Mouse (Mus musculus) limb, embryonic 14.5 days (tissue): ENCODE results near the gene Jsrp1. TPM values are rescaled to one million over a fixed set of nuclear protein-coding genes. Genes with fewer than 3 reads are reported as not detected.

ENCODE experiments used
- ATAC-seq: fragments of 200-750 bp; cut with Nextera tagmentation; 2 replicates; pipeline ENCODE4 v1.8.0; 2017; ENCODE audit warnings: low read depth, moderate number of reproducible peaks, moderate TSS enrichment; ENCODE audit not compliant: low FRiP score
- DNase-seq: peaks from one replicate; pipeline ENCODE4 v3.0.0-alpha.2; 2015; ENCODE audit warnings: low spot score
- H3K27ac ChIP-seq: fragments of 300-500 bp; sonication (generic); replicated peaks from 2 replicates; pipeline ENCODE4 v1.5.1; 2014; ENCODE audit warnings: low read depth, mild to moderate bottlenecking, low read length, moderate library complexity, mixed read lengths
- H3K27me3 ChIP-seq: fragments of 300-500 bp; sonication (generic); 2 replicates; pipeline ENCODE4 v1.6.1; 2014; ENCODE audit warnings: low read length, mixed read lengths; ENCODE audit not compliant: control insufficient read depth, insufficient read depth
- H3K36me3 ChIP-seq: fragments of 300-500 bp; sonication (generic); 2 replicates; pipeline ENCODE4 v1.6.1; 2014; ENCODE audit warnings: mild to moderate bottlenecking, low read length, moderate library complexity, mixed read lengths; ENCODE audit not compliant: control insufficient read depth, insufficient read depth
- H3K4me1 ChIP-seq: fragments of 300-500 bp; sonication (generic); 2 replicates; pipeline ENCODE4 v1.6.1; 2014; ENCODE audit warnings: antibody characterized with exemption, low read length, mixed read lengths; ENCODE audit not compliant: control insufficient read depth, insufficient read depth
- H3K4me2 ChIP-seq: fragments of 300-500 bp; sonication (generic); replicated peaks from 2 replicates; pipeline ENCODE4 v1.6.1; 2014; ENCODE audit warnings: low read depth, mild to moderate bottlenecking, low read length, moderate library complexity; ENCODE audit not compliant: severe bottlenecking
- H3K4me3 ChIP-seq: fragments of 300-500 bp; sonication (generic); replicated peaks from 2 replicates; pipeline ENCODE4 v1.5.1; 2014; ENCODE audit warnings: low read length
- H3K9ac ChIP-seq: fragments of 300-500 bp; sonication (generic); 2 replicates; pipeline ENCODE4 v1.6.1; 2014; ENCODE audit warnings: mild to moderate bottlenecking, low read depth, low read length, moderate library complexity; ENCODE audit not compliant: severe bottlenecking
- H3K9me3 ChIP-seq: fragments of 300-500 bp; sonication (generic); 2 replicates; pipeline ENCODE4 v1.6.1; 2016; ENCODE audit warnings: low read length; ENCODE audit not compliant: control insufficient read depth
- POLR2A ChIP-seq: fragments of 200-500 bp; IDR thresholded peaks from 2 replicates; pipeline ENCODE4 v1.8.0; 2012; ENCODE audit warnings: inconsistent platforms, mild to moderate bottlenecking, moderate library complexity, borderline replicate concordance; ENCODE audit not compliant: insufficient read depth, insufficient read length; ENCODE audit errors: extremely low read depth
- WGBS: fragments of 180-500 bp; shearing (Covaris S2); extraction: QIAGEN DNeasy Blood & Tissue Kit; methylation state at CpG from one replicate; pipeline ENCODE4 v1.1.7; 2014; 5-methylcytosine and 5-hydroxymethylcytosine counted together
- microRNA counts: library from miRNA; unstranded; fragments of <30 nt; microRNA quantifications from one replicate; lab custom pipeline; 2016
- microRNA-seq: library from miRNA; unstranded; fragments of <30 nt; microRNA quantifications from one replicate; pipeline ENCODE4, GENCODE M21; 2016
- polyA plus RNA-seq, 2 experiments: library from polyadenylated mRNA; depleted of rRNA in 1 of 2; stranded (reverse) in 1 of 2; unstranded in 1 of 2; fragments of >200 nt; fragmentation: Nextera tagmentation in 1 of 2; extraction: Ambion mirVana in 1 of 2; gene quantifications; 2 replicates each; pipeline versions ENCODE4 v1.2.1 to v1.2.3; 2012 to 2014

Gene Jsrp1
- polyA plus RNA-seq, 2 experiments, result 6.1 to 12.1 TPM

DNA sequence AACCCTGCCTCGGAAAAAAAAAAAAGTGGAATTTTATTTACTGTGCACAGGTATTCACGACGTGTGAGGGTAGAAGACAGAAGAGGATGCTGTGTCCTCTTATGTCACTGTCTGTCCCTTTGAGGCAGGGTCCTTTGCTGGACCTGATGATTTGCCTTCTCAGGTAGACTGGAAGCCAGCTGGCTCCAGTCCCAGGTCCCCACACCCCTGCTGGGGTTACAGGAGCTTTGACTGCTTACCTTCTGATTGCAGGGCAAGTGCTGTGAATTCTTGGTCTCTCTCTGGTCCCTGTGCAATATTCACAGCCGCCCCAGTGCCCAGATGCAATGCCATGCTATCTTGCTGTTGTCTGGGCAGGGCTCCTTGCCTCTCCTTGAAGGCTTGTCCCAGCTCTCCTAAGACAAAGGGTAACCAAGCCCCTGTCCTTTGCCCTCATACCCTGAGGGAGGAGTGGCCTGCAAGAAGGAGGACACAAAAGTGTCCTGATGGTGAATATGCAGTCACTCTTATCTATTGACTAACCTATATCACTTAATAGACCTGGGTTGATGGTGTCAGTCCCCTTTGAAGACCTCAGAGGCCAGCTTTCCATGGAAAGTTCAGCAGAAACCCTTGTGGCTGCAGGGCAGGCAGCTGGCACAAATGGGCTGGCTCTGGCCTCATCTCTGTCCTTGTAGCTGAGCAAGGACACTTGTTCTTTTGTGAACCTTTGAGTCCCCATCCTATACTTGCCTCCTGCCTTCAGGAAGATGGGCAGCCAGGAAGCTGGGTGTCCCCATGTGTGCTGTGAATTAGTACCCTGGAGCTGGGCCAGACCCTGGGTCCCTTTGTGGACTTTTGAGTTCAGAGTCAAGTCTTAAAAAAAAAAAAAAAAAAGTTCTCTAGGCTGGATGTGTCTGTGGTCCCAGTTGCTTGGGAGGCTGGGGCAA, 52.4 kb downstream of the Jsrp1 start:
- TF ChIP-seq POLR2A, result no peak
- H3K9ac ChIP-seq, result no peak overlapping the region

DNA sequence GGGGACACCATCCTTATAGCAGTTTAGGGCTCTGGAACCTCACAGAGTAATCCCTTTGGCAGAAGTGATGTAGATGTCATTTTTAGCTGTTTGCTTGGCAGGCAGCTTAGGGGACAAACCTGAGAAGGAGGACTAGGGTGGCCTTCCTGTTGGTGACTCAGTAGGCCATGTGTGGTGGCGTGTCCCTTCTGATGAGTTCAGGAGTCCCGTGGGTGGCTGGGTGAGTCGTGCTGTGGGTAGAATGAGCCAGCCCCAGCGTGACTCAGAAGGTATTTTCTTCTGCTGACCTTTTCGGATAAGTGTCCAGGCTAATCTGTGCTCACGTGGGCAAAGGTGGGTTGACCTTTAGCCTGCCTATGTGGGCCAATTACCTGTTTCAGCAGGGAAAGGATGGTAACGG, 54.6 kb downstream of the Jsrp1 start:
- no peaks in the 10 kb centered on the region for H3K36me3 ChIP-seq
- WGBS, result 82% methylated on average over 7 of the region's 7 CpGs
- no peak for TF ChIP-seq POLR2A
- H3K4me1 ChIP-seq, result peaks cover 21% of the 10 kb centered on the region
- no peak overlapping the region for H3K4me2 ChIP-seq
- no peak overlapping the region for H3K9ac ChIP-seq
- H3K4me3 ChIP-seq, result no peak overlapping the region
- DNase-seq, result no peak
- no peaks in the 10 kb centered on the region for H3K9me3 ChIP-seq
- ATAC-seq, result no peak
- H3K27me3 ChIP-seq, result no peaks in the 10 kb centered on the region
- no peak overlapping the region for H3K27ac ChIP-seq

More for the DNA sequence above, 52.4 kb downstream of the Jsrp1 start:
- ATAC-seq, result no peak
- no peak overlapping the region for H3K4me3 ChIP-seq
- H3K4me2 ChIP-seq, result no peak overlapping the region
- 84% methylated on average over 4 of the region's 4 CpGs for WGBS
- no peak overlapping the region for H3K27ac ChIP-seq
- peaks cover 17% of the 10 kb centered on the region for H3K36me3 ChIP-seq
- H3K4me1 ChIP-seq, result peaks cover 21% of the 10 kb centered on the region
- no peaks in the 10 kb centered on the region for H3K27me3 ChIP-seq
- no peak for DNase-seq
- H3K9me3 ChIP-seq, result no peaks in the 10 kb centered on the region

MicroRNAs encoded within 50 kb of the gene (microRNA counts, 519-probe panel; counts per million panel counts)
- microRNA mmu-miR-1982 (lab: Ali Mortazavi, UCI), result not detected

Small RNAs within 50 kb of the gene (microRNA-seq; reads per million reads assigned to microRNA genes)
- gene Mir1982, result 2.7 reads per million, percentile 5 among the genes with 10 or more reads in this experiment

Other genes with a start within 250 kb of the Jsrp1 start
- 18.9 and 26.9 TPM in 2 replicates for gene Klf16, start 236.2 kb downstream of the Jsrp1 start, polyA plus RNA-seq (2012; rRNA removed)
- gene Klf16, start 236.2 kb downstream of the Jsrp1 start, polyA plus RNA-seq (2014; fragmentation: Nextera tagmentation; extraction: Ambion mirVana), result 11.0 and 11.5 TPM in 2 replicates
- 116 and 173 TPM in 2 replicates for gene Abhd17a, start 223.2 kb downstream of the Jsrp1 start, polyA plus RNA-seq (2012; rRNA removed)
- gene Abhd17a, start 223.2 kb downstream of the Jsrp1 start, polyA plus RNA-seq (2014; fragmentation: Nextera tagmentation; extraction: Ambion mirVana), result 129 and 132 TPM in 2 replicates
- 83.1 and 107 TPM in 2 replicates for gene Scamp4, start 210.6 kb downstream of the Jsrp1 start, polyA plus RNA-seq (2012; rRNA removed)
- gene Scamp4, start 210.6 kb downstream of the Jsrp1 start, polyA plus RNA-seq (2014; fragmentation: Nextera tagmentation; extraction: Ambion mirVana), result 91.4 and 104 TPM in 2 replicates
- 16.8 and 29.2 TPM in 2 replicates for gene Adat3, start 210.6 kb downstream of the Jsrp1 start, polyA plus RNA-seq (2012; rRNA removed)
- gene Adat3, start 210.6 kb downstream of the Jsrp1 start, polyA plus RNA-seq (2014; fragmentation: Nextera tagmentation; extraction: Ambion mirVana), result 5.6 and 6.4 TPM in 2 replicates
- gene Gm49322, start 207.5 kb downstream of the Jsrp1 start, polyA plus RNA-seq (2012; rRNA removed), result 5.6 and 6.2 TPM in 2 replicates
- 2.2 and 2.8 TPM in 2 replicates for gene Gm49322, start 207.5 kb downstream of the Jsrp1 start, polyA plus RNA-seq (2014; fragmentation: Nextera tagmentation; extraction: Ambion mirVana)
- 253 and 298 TPM in 2 replicates for gene Csnk1g2, start 190.7 kb downstream of the Jsrp1 start, polyA plus RNA-seq (2012; rRNA removed)
- 110 and 125 TPM in 2 replicates for gene Csnk1g2, start 190.7 kb downstream of the Jsrp1 start, polyA plus RNA-seq (2014; fragmentation: Nextera tagmentation; extraction: Ambion mirVana)
- gene Btbd2, start 156.4 kb downstream of the Jsrp1 start, polyA plus RNA-seq (2012; rRNA removed), result 87.8 and 122 TPM in 2 replicates
- gene Btbd2, start 156.4 kb downstream of the Jsrp1 start, polyA plus RNA-seq (2014; fragmentation: Nextera tagmentation; extraction: Ambion mirVana), result 78.0 and 89.1 TPM in 2 replicates
- gene Mknk2, start 135.4 kb downstream of the Jsrp1 start, polyA plus RNA-seq (2012; rRNA removed), result 108 and 147 TPM in 2 replicates
- gene Mknk2, start 135.4 kb downstream of the Jsrp1 start, polyA plus RNA-seq (2014; fragmentation: Nextera tagmentation; extraction: Ambion mirVana), result 93.0 and 97.7 TPM in 2 replicates
- 33.7 and 42.7 TPM in 2 replicates for gene Mob3a, start 111.5 kb downstream of the Jsrp1 start, polyA plus RNA-seq (2012; rRNA removed)
- 35.9 and 36.5 TPM in 2 replicates for gene Mob3a, start 111.5 kb downstream of the Jsrp1 start, polyA plus RNA-seq (2014; fragmentation: Nextera tagmentation; extraction: Ambion mirVana)
- 64.5 and 66.1 TPM in 2 replicates for gene Izumo4, start 111.3 kb downstream of the Jsrp1 start, polyA plus RNA-seq (2012; rRNA removed)
- 14.4 and 15.9 TPM in 2 replicates for gene Izumo4, start 111.3 kb downstream of the Jsrp1 start, polyA plus RNA-seq (2014; fragmentation: Nextera tagmentation; extraction: Ambion mirVana)
- gene Ap3d1, start 71.2 kb downstream of the Jsrp1 start, polyA plus RNA-seq (2012; rRNA removed), result 123 and 150 TPM in 2 replicates
- gene Ap3d1, start 71.2 kb downstream of the Jsrp1 start, polyA plus RNA-seq (2014; fragmentation: Nextera tagmentation; extraction: Ambion mirVana), result 75.1 and 82.9 TPM in 2 replicates
- gene Dot1l, start 58.3 kb downstream of the Jsrp1 start, polyA plus RNA-seq (2012; rRNA removed), result 55.1 and 72.2 TPM in 2 replicates
- gene Dot1l, start 58.3 kb downstream of the Jsrp1 start, polyA plus RNA-seq (2014; fragmentation: Nextera tagmentation; extraction: Ambion mirVana), result 22.7 and 25.6 TPM in 2 replicates
- 78.0 and 102 TPM in 2 replicates for gene Sf3a2, start 15.3 kb downstream of the Jsrp1 start, polyA plus RNA-seq (2012; rRNA removed)
- gene Sf3a2, start 15.3 kb downstream of the Jsrp1 start, polyA plus RNA-seq (2014; fragmentation: Nextera tagmentation; extraction: Ambion mirVana), result 80.6 and 87.6 TPM in 2 replicates
- 109 and 110 TPM in 2 replicates for gene Plekhj1, start 14.9 kb downstream of the Jsrp1 start, polyA plus RNA-seq (2012; rRNA removed)
- gene Plekhj1, start 14.9 kb downstream of the Jsrp1 start, polyA plus RNA-seq (2014; fragmentation: Nextera tagmentation; extraction: Ambion mirVana), result 119 and 121 TPM in 2 replicates
- 1.0 and 1.9 TPM in 2 replicates for gene Amh, start 8.3 kb downstream of the Jsrp1 start, polyA plus RNA-seq (2012; rRNA removed)
- gene Amh, start 8.3 kb downstream of the Jsrp1 start, polyA plus RNA-seq (2014; fragmentation: Nextera tagmentation; extraction: Ambion mirVana), result 0.11 TPM in 1 of 2 replicates, not detected in the other
- 882 and 1,248 TPM in 2 replicates for gene Oaz1, start 13.2 kb upstream of the Jsrp1 start, polyA plus RNA-seq (2012; rRNA removed)
- 1,813 and 1,884 TPM in 2 replicates for gene Oaz1, start 13.2 kb upstream of the Jsrp1 start, polyA plus RNA-seq (2014; fragmentation: Nextera tagmentation; extraction: Ambion mirVana)
- 0.88 and 1.4 TPM in 2 replicates for gene Lingo3, start 30.5 kb upstream of the Jsrp1 start, polyA plus RNA-seq (2012; rRNA removed)
- gene Lingo3, start 30.5 kb upstream of the Jsrp1 start, polyA plus RNA-seq (2014; fragmentation: Nextera tagmentation; extraction: Ambion mirVana), result 0.56 and 0.82 TPM in 2 replicates
- gene Lsm7, start 41.7 kb upstream of the Jsrp1 start, polyA plus RNA-seq (2012; rRNA removed), result 366 and 417 TPM in 2 replicates
- gene Lsm7, start 41.7 kb upstream of the Jsrp1 start, polyA plus RNA-seq (2014; fragmentation: Nextera tagmentation; extraction: Ambion mirVana), result 360 and 371 TPM in 2 replicates
- 86.8 and 128 TPM in 2 replicates for gene Sppl2b, start 41.8 kb upstream of the Jsrp1 start, polyA plus RNA-seq (2012; rRNA removed)
- gene Sppl2b, start 41.8 kb upstream of the Jsrp1 start, polyA plus RNA-seq (2014; fragmentation: Nextera tagmentation; extraction: Ambion mirVana), result 40.8 and 41.8 TPM in 2 replicates
- gene Tmprss9, start 58.4 kb upstream of the Jsrp1 start, polyA plus RNA-seq (2012; rRNA removed), result 0.04 TPM in 1 of 2 replicates, not detected in the other
- gene Tmprss9, start 58.4 kb upstream of the Jsrp1 start, polyA plus RNA-seq (2014; fragmentation: Nextera tagmentation; extraction: Ambion mirVana), result 0.10 TPM in 1 of 2 replicates, not detected in the other
- 187 and 229 TPM in 2 replicates for gene Timm13, start 87.5 kb upstream of the Jsrp1 start, polyA plus RNA-seq (2012; rRNA removed)
- 330 and 335 TPM in 2 replicates for gene Timm13, start 87.5 kb upstream of the Jsrp1 start, polyA plus RNA-seq (2014; fragmentation: Nextera tagmentation; extraction: Ambion mirVana)
- gene Lmnb2, start 104.7 kb upstream of the Jsrp1 start, polyA plus RNA-seq (2012; rRNA removed), result 75.9 and 77.5 TPM in 2 replicates
- 19.1 and 21.5 TPM in 2 replicates for gene Lmnb2, start 104.7 kb upstream of the Jsrp1 start, polyA plus RNA-seq (2014; fragmentation: Nextera tagmentation; extraction: Ambion mirVana)
- 46.2 and 52.2 TPM in 2 replicates for gene Gadd45b, start 116.6 kb upstream of the Jsrp1 start, polyA plus RNA-seq (2012; rRNA removed)
- 33.8 and 36.6 TPM in 2 replicates for gene Gadd45b, start 116.6 kb upstream of the Jsrp1 start, polyA plus RNA-seq (2014; fragmentation: Nextera tagmentation; extraction: Ambion mirVana)
- 7.6 and 7.9 TPM in 2 replicates for gene Gng7, start 201.4 kb upstream of the Jsrp1 start, polyA plus RNA-seq (2012; rRNA removed)
- 6.5 and 7.2 TPM in 2 replicates for gene Gng7, start 201.4 kb upstream of the Jsrp1 start, polyA plus RNA-seq (2014; fragmentation: Nextera tagmentation; extraction: Ambion mirVana)
- gene Diras1, start 212.2 kb upstream of the Jsrp1 start, polyA plus RNA-seq (2012; rRNA removed), result 0.13 and 0.20 TPM in 2 replicates
- not detected in 2 replicates for gene Diras1, start 212.2 kb upstream of the Jsrp1 start, polyA plus RNA-seq (2014; fragmentation: Nextera tagmentation; extraction: Ambion mirVana)
- 25.9 and 33.0 TPM in 2 replicates for gene Slc39a3, start 223.9 kb upstream of the Jsrp1 start, polyA plus RNA-seq (2012; rRNA removed)
- gene Slc39a3, start 223.9 kb upstream of the Jsrp1 start, polyA plus RNA-seq (2014; fragmentation: Nextera tagmentation; extraction: Ambion mirVana), result 12.8 and 14.8 TPM in 2 replicates
- gene Sgta, start 246.7 kb upstream of the Jsrp1 start, polyA plus RNA-seq (2012; rRNA removed), result 205 and 263 TPM in 2 replicates
- gene Sgta, start 246.7 kb upstream of the Jsrp1 start, polyA plus RNA-seq (2014; fragmentation: Nextera tagmentation; extraction: Ambion mirVana), result 176 and 192 TPM in 2 replicates